Mouse (Mus musculus): ENCODE measurements around the gene Ift122.

GRCm38 (mm10) chr6:115960322-115960721 is 107.1 kb downstream of the Ift122 start:
- no peak for TF ChIP-seq CTCF (IDR thresholded peaks at IDR 0.05; ENCODE audit: control insufficient read depth, insufficient read depth, low read length)
- TF ChIP-seq POLR2A (IDR thresholded peaks at IDR 0.05; ENCODE audit: borderline replicate concordance, control insufficient read depth, low read depth, low read length) = no peak
